Mouse (Mus musculus) liver, postnatal 0 days (tissue): ENCODE measurements at regions not wholly inside any gene's neighbourhood (a gene's known extent, or its start where the extent isn't known, plus 50 kb on each side); places are given as distances from the start of the nearest gene placed in this dataset.

Source experiments
- CTCF ChIP-seq: sonication (generic); IDR thresholded peaks from 2 replicates; pipeline ENCODE4 v1.5.1; 2016; ENCODE audit warnings: antibody characterized with exemption, low read depth
- EP300 ChIP-seq: IDR thresholded peaks from 2 replicates; pipeline ENCODE4 v1.6.1; 2016; ENCODE audit warnings: antibody characterized with exemption, low read depth, mild to moderate bottlenecking

- TF ChIP-seq CTCF (no peak), EP300 (no peak)
These were observed 261.4 kb upstream of the Cdh5 start for GRCm38 (mm10) chr8:103839990-103840389.
